Mouse (Mus musculus) forebrain, embryonic 12.5 days (tissue): ENCODE results near the gene Tmem270. TPM values are rescaled to one million over a fixed set of nuclear protein-coding genes. Genes with fewer than 3 reads are reported as not detected.

Experiments used
- ATAC-seq: fragments of 200-750 bp; cut with Nextera tagmentation; 2 replicates; pipeline ENCODE4 v1.8.0; 2017; ENCODE audit warnings: moderate TSS enrichment; ENCODE audit not compliant: low FRiP score
- H3K27ac ChIP-seq: fragments of 300-500 bp; sonication (generic); 2 replicates; pipeline ENCODE4 v1.5.1; 2016; ENCODE audit warnings: mild to moderate bottlenecking
- H3K27me3 ChIP-seq: fragments of 300-500 bp; sonication (generic); 2 replicates; pipeline ENCODE4 v1.6.1; 2016; ENCODE audit warnings: mild to moderate bottlenecking
- H3K36me3 ChIP-seq: fragments of 300-500 bp; sonication (generic); replicated peaks from 2 replicates; pipeline ENCODE4 v1.6.1; 2016; ENCODE audit warnings: mild to moderate bottlenecking
- H3K4me1 ChIP-seq: fragments of 300-500 bp; sonication (generic); 2 replicates; pipeline ENCODE4 v1.6.1; 2016
- H3K4me2 ChIP-seq: fragments of 300-500 bp; sonication (generic); 2 replicates; pipeline ENCODE4 v1.6.1; 2016; ENCODE audit warnings: mild to moderate bottlenecking, moderate library complexity
- H3K4me3 ChIP-seq: fragments of 300-500 bp; sonication (generic); replicated peaks from 2 replicates; pipeline ENCODE4 v1.5.1; 2016; ENCODE audit warnings: mild to moderate bottlenecking
- H3K9ac ChIP-seq: fragments of 300-500 bp; sonication (generic); 2 replicates; pipeline ENCODE4 v1.6.1; 2016; ENCODE audit warnings: mild to moderate bottlenecking
- H3K9me3 ChIP-seq: fragments of 300-500 bp; sonication (generic); 2 replicates; pipeline ENCODE4 v1.6.1; 2016
- WGBS: fragments of 180-500 bp; shearing (Covaris S2); methylation state at CpG from one replicate; pipeline ENCODE4 v1.1.7; 2016; 5-methylcytosine and 5-hydroxymethylcytosine counted together
- polyA plus RNA-seq: library from polyadenylated mRNA; unstranded; fragments of >200 nt; fragmentation: Nextera tagmentation; extraction: Ambion mirVana; gene quantifications from 2 replicates; pipeline ENCODE4 v1.2.1, GENCODE M21; 2016

Tmem270 gene
- polyA plus RNA-seq, 1 experiment from 2014 or later: not detected

- no peak overlapping the region for H3K9ac ChIP-seq
- H3K27me3 ChIP-seq: no peaks in the 10 kb centered on the region
- WGBS: 71% methylated on average over 6 of the region's 6 CpGs
- no peak for ATAC-seq
- H3K4me2 ChIP-seq: no peak overlapping the region
- H3K27ac ChIP-seq: no peak overlapping the region
- H3K4me1 ChIP-seq: no peaks in the 10 kb centered on the region
- no peak overlapping the region for H3K4me3 ChIP-seq
- no peaks in the 10 kb centered on the region for H3K36me3 ChIP-seq
- H3K9me3 ChIP-seq: no peaks in the 10 kb centered on the region
Observed at GRCm38 (mm10) chr5:134920106-134920687, 13.7 kb upstream of the Tmem270 start.

DNA sequence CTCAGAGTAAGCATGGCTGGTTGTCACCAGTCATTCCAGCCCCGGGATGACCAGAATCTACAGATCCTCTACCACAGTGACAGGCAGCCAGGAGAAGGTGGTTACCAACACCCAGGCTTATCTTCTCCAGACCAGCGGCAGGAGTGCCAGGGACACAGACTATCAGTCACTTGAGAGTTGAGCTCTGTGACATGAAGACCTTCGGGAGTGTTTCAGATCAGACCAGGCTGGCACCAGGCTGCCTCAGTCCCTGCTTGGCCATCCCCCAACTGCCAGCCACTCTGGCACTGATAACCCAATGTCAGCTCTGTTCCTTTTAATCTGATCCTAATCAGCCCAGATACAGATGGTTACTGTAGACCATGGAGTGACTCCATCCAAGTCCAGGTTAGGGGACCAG is 12.6 kb upstream of the Tmem270 start:
- Histone ChIP-seq H3K4me2 (no peak overlapping the region), H3K27me3 (no peaks in the 10 kb centered on the region), H3K36me3 (no peaks in the 10 kb centered on the region), H3K4me3 (no peak overlapping the region), H3K9me3 (no peaks in the 10 kb centered on the region), H3K4me1 (no peaks in the 10 kb centered on the region), H3K9ac (no peak overlapping the region), H3K27ac (no peak overlapping the region)
- WGBS: 96% methylated on average over 3 of the region's 3 CpGs
- ATAC-seq: no peak

GRCm38 (mm10) chr5:134918071-134918832 is 11.7 kb upstream of the Tmem270 start:
- no peaks in the 10 kb centered on the region for H3K9me3 ChIP-seq
- H3K36me3 ChIP-seq: no peaks in the 10 kb centered on the region
- ATAC-seq: no peak
- H3K27me3 ChIP-seq: no peaks in the 10 kb centered on the region
- H3K9ac ChIP-seq: no peak overlapping the region
- WGBS: 50% methylated on average over 16 of the region's 16 CpGs
- no peak overlapping the region for H3K4me3 ChIP-seq
- no peak overlapping the region for H3K27ac ChIP-seq
- no peak overlapping the region for H3K4me2 ChIP-seq
- no peaks in the 10 kb centered on the region for H3K4me1 ChIP-seq

GRCm38 (mm10) chr5:134915311-134915710 is 8.8 kb upstream of the Tmem270 start, which contains the start of gene Cldn13:
Cldn13 (minus strand) TSS chr5:134915526.
- WGBS: 78% methylated on average over 8 of the region's 8 CpGs
- H3K27me3 ChIP-seq: 0 out of 2 replicates have a peak, but pooled peaks cover 3% of the 10 kb centered on the region
- H3K4me1 ChIP-seq: no peaks in the 10 kb centered on the region
- H3K27ac ChIP-seq: no peak within 1 kb of the TSS
- H3K4me2 ChIP-seq: no peak within 1 kb of the TSS
- no peak for ATAC-seq
- H3K9me3 ChIP-seq: no peaks in the 10 kb centered on the region
- no peaks in the 10 kb centered on the region for H3K36me3 ChIP-seq
- no peak within 1 kb of the TSS for H3K4me3 ChIP-seq
- H3K9ac ChIP-seq: no peak within 1 kb of the TSS

- Histone ChIP-seq H3K4me1 (no peaks in the 10 kb centered on the region), H3K36me3 (no peaks in the 10 kb centered on the region), H3K9me3 (no peaks in the 10 kb centered on the region), H3K27me3 (0 out of 2 replicates have a peak, but pooled peaks cover 3% of the 10 kb centered on the region), H3K9ac (no peak overlapping the region), H3K4me2 (no peak overlapping the region), H3K4me3 (no peak overlapping the region), H3K27ac (no peak overlapping the region)
- WGBS: 88% methylated on average over 8 of the region's 8 CpGs
- ATAC-seq: no peak
Observed at GRCm38 (mm10) chr5:134914510-134914909, 8.0 kb upstream of the Tmem270 start.

GRCm38 (mm10) chr5:134913753-134914152 is 7.2 kb upstream of the Tmem270 start:
- H3K36me3 ChIP-seq: no peaks in the 10 kb centered on the region
- no peak overlapping the region for H3K27ac ChIP-seq
- no peaks in the 10 kb centered on the region for H3K9me3 ChIP-seq
- H3K9ac ChIP-seq: no peak overlapping the region
- no peak overlapping the region for H3K4me3 ChIP-seq
- ATAC-seq: no peak
- H3K4me2 ChIP-seq: no peak overlapping the region
- no peaks in the 10 kb centered on the region for H3K4me1 ChIP-seq
- WGBS: 91% methylated on average over 4 of the region's 4 CpGs
- 0 out of 2 replicates have a peak, but pooled peaks cover 3% of the 10 kb centered on the region for H3K27me3 ChIP-seq

DNA sequence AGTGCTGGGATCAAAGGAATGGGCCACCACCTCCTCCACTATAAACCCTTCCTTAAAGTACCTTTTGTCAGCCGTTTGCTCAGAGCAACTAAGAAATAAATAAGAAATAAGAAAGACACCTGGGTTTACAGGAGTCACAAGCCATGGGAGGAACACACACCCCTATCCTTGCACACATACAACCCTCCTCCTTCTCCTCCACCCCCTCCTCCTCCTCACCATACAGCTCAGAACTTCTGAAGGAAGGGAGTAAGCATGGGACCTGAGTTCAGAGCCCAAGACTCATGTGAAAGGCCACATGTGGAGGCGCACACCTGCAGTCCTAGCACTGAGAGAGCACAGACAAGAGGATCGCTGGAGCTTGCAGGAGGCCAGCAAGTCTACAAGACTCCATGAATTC is 6.8 kb upstream of the Tmem270 start:
- H3K4me1 ChIP-seq: no peaks in the 10 kb centered on the region
- no peak for ATAC-seq
- H3K27ac ChIP-seq: no peak overlapping the region
- no peaks in the 10 kb centered on the region for H3K36me3 ChIP-seq
- H3K27me3 ChIP-seq: 0 out of 2 replicates have a peak, but pooled peaks cover 3% of the 10 kb centered on the region
- WGBS: 80% methylated on average over 3 of the region's 3 CpGs
- no peak overlapping the region for H3K4me3 ChIP-seq
- H3K9me3 ChIP-seq: no peaks in the 10 kb centered on the region
- no peak overlapping the region for H3K4me2 ChIP-seq
- H3K9ac ChIP-seq: no peak overlapping the region

DNA sequence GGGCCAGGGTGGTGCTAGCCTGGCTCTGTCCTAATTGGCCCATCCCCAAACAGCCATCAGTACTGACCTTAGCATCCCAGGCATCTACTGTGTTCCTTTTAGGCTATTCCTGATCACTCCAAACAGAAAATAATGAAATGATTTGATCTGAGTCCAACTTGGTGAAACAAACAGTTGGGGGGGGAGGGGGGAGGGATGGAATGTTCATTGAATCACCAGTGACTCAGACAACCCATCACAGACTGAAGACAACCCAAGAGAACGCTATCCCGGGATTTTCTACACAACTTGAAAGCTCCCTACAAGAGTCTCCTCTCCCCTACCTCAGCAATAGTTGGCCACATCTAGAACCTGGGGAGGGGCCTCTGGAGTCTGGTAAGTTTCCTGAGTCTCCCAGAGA is 5.4 kb upstream of the Tmem270 start:
- Histone ChIP-seq H3K27ac (no peak overlapping the region), H3K4me2 (no peak overlapping the region), H3K9ac (no peak overlapping the region), H3K27me3 (0 out of 2 replicates have a peak, but pooled peaks cover 3% of the 10 kb centered on the region), H3K4me3 (no peak overlapping the region), H3K4me1 (0 out of 2 replicates have a peak, but pooled peaks cover 2% of the 10 kb centered on the region), H3K9me3 (no peaks in the 10 kb centered on the region), H3K36me3 (no peaks in the 10 kb centered on the region)
- no peak for ATAC-seq
- WGBS: 91% methylated on average over 2 of the region's 2 CpGs

DNA sequence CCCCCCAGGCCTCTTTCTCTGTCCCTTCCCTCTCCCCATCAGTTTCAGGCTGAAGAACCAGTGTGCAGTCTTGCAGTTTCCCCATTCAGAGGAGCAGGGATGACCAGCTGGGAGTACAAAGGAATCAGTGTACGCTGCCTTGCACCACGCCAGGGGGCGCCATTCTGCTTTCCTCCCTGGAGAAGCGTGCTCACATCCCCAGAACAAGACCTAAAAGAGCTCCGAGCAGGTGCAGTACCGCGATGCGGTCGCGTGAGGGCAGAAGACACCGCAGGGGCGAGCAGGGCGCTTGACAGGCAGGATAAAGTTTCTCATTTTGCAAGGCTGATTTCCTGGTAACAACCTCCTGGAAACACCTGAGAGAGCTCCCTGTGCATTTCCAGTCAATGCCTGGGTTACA is 602 bp upstream of the Tmem270 start:
- Histone ChIP-seq H3K36me3 (no peaks in the 10 kb centered on the region), H3K4me2 (no peak overlapping the region), H3K27me3 (no peaks in the 10 kb centered on the region), H3K4me1 (0 out of 2 replicates have a peak, but pooled peaks cover 4% of the 10 kb centered on the region), H3K27ac (no peak overlapping the region), H3K4me3 (no peak overlapping the region), H3K9me3 (no peaks in the 10 kb centered on the region), H3K9ac (no peak overlapping the region)
- WGBS: under 1% methylated on average over 13 of the region's 13 CpGs
- ATAC-seq: peak; percentile 67

DNA sequence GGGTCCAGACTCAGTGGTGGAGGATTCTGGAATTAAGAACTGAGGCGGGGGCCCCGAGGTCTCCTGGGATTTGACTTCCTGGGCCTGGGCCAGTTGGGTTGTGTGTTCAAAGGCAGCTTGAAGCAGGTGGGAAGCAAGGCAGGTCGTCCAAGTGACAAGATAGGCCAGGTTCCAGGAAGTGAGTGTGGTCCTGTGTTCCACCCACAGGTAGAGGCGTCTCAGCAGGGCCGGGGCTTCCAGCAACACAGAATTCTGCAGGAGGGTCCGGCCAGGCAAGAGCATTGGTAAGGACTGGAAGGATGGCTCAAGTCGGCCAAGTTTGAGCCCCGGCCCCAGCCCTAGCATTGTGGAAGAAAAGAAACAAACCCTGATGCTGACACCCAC is 4.9 kb downstream of the Tmem270 start:
- no peak for ATAC-seq
- H3K4me1 ChIP-seq: peaks cover 6% of the 10 kb centered on the region
- no peaks in the 10 kb centered on the region for H3K27me3 ChIP-seq
- H3K9ac ChIP-seq: no peak overlapping the region
- no peak overlapping the region for H3K4me2 ChIP-seq
- H3K4me3 ChIP-seq: no peak overlapping the region
- no peaks in the 10 kb centered on the region for H3K36me3 ChIP-seq
- no peak overlapping the region for H3K27ac ChIP-seq
- H3K9me3 ChIP-seq: no peaks in the 10 kb centered on the region
- WGBS: 77% methylated on average over 8 of the region's 8 CpGs

GRCm38 (mm10) chr5:134901012-134901643 is 5.4 kb downstream of the Tmem270 start:
- Histone ChIP-seq H3K9ac (no peak overlapping the region), H3K4me3 (no peak overlapping the region), H3K27ac (no peak overlapping the region), H3K4me1 (peaks cover 6% of the 10 kb centered on the region), H3K36me3 (no peaks in the 10 kb centered on the region), H3K9me3 (no peaks in the 10 kb centered on the region), H3K4me2 (no peak overlapping the region), H3K27me3 (no peaks in the 10 kb centered on the region)
- no peak for ATAC-seq
- 49% methylated on average over 12 of the region's 12 CpGs for WGBS

DNA sequence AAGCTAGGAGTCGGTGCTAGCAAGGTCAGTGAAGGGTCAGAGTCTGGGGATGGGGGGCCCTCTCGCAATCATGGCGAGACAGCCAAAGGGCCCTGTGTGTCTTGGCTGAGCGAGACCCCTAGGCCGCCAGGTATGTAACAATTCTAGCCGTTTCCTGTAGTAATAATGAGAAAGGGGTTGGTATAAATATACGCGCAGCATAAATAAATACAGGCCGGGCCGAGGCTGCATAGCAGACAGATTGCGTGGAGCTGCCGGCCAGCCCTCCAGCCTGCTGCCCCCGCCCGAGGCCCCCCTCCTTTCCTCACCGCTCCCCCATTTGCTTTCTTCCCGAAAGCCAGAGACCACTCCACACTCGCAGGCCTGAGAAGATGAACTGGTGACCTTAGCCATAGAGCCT is 8.9 kb downstream of the Tmem270 start:
- Histone ChIP-seq H3K4me3 (no peak overlapping the region), H3K27ac (no peak overlapping the region), H3K27me3 (no peaks in the 10 kb centered on the region), H3K4me1 (peaks cover 6% of the 10 kb centered on the region), H3K4me2 (no peak overlapping the region), H3K9me3 (no peaks in the 10 kb centered on the region), H3K36me3 (no peaks in the 10 kb centered on the region), H3K9ac (no peak overlapping the region)
- 81% methylated on average over 17 of the region's 17 CpGs for WGBS
- ATAC-seq: no peak
